7 mouse cellular contexts compared by ENCODE assay signal in genomic region chr11:99243820-99244374, GRCm38 (mm10). TPM values are rescaled to one million over a fixed set of nuclear protein-coding genes. Genes with fewer than 3 reads are reported as not detected.
A peak's percentile ranks its signal among the peaks of the same experiment; 100 is the strongest.
DNase-seq lines count a peak whose midpoint lies in the region; ATAC-seq and TF ChIP-seq lines count a peak whose summit lies in the region.

Krt222 (minus strand) TSS chr11:99244085.

- H3K4me3 ChIP-seq in cerebellum, adult 2 months (replicated peaks; ENCODE audit: insufficient read depth, low read depth, low read length) = peak within 1 kb of the TSS; percentile 97
- peak within 1 kb of the TSS; percentile 30 for H3K4me3 ChIP-seq in neural tube, embryonic 12.5 days

- no peak for ATAC-seq in neural tube, embryonic 12.5 days (ENCODE audit: low FRiP score, low read depth)

- peak; percentile 14 for DNase-seq in Muller cell, postnatal 12 days (ENCODE audit: inconsistent ontology term)
- peak; percentile 81 to 82 for DNase-seq in cerebellum, adult 2 months
- DNase-seq in frontal cortex, postnatal 25 days (ENCODE audit: low spot score in 2 of 2) = peak; percentile 10 to 16
- peak; percentile 58 for DNase-seq in induced T-regulatory cell, adult 2 months (ENCODE audit: low read depth)
- DNase-seq in left cerebral cortex, postnatal 14 days (ENCODE audit: low spot score in 2 of 2) = peak; percentile 38 to 54
- DNase-seq in urinary bladder, adult 18-20 months (ENCODE audit: low spot score in 2 of 2) = no peak

- TF ChIP-seq CTCF in cerebellum, adult 2 months (IDR thresholded peaks at IDR 0.05; ENCODE audit: borderline replicate concordance, insufficient read depth, low read depth, low read length) = no peak

- peak; percentile 64; the same call in 1 of the 2 replicates for TF ChIP-seq POLR2A in cerebellum, adult 2 months (IDR thresholded peaks at IDR 0.05; ENCODE audit: borderline replicate concordance, insufficient read depth, low read length)

- peaks cover 7% of the 10 kb centered on the region; the same call in 1 of the 2 replicates for H3K4me1 ChIP-seq in cerebellum, adult 2 months (ENCODE audit: control insufficient read depth, insufficient read depth, low read length)
- no peaks in the 10 kb centered on the region for H3K4me1 ChIP-seq in neural tube, embryonic 12.5 days

- no peaks in the 10 kb centered on the region for H3K9me3 ChIP-seq in neural tube, embryonic 12.5 days

- H3K27me3 ChIP-seq in cerebellum, adult 2 months (ENCODE audit: control insufficient read depth, insufficient read depth, low read length) = no peaks in the 10 kb centered on the region
- H3K27me3 ChIP-seq in neural tube, embryonic 12.5 days (replicated peaks) = no peaks in the 10 kb centered on the region

- H3K36me3 ChIP-seq in neural tube, embryonic 12.5 days = no peaks in the 10 kb centered on the region

- intact Hi-C loops in left cerebral cortex, postnatal 14 days (cut with DNase I) = no loop called here

- 2% methylated on average over 17 of the region's 17 CpGs for WGBS in cerebellum, adult 2 months
- WGBS in neural tube, embryonic 12.5 days = 6% methylated on average over 17 of the region's 17 CpGs

- H3K27ac ChIP-seq in cerebellum, adult 2 months (ENCODE audit: insufficient read depth, low read length) = peak within 1 kb of the TSS; percentile 95
- no peak within 1 kb of the TSS for H3K27ac ChIP-seq in neural tube, embryonic 12.5 days

- H3K4me2 ChIP-seq in neural tube, embryonic 12.5 days (replicated peaks) = peak within 1 kb of the TSS; percentile 58

- 0 out of 2 replicates have a peak within 1 kb of the TSS, but pooled peaks have one; percentile 38 for H3K9ac ChIP-seq in neural tube, embryonic 12.5 days

RNA-seq across cellular contexts. Expression of gene Krt222, which starts in this region (rescaled TPM):
- polyA plus RNA-seq in cerebellum, adult 2 months (2012; rRNA removed) = 37.8 and 39.9 TPM in 2 replicates
- total RNA-seq in left cerebral cortex, postnatal 14 days (2021) = 10 to 100 TPM; 27.7 to 30.0 TPM
- polyA plus RNA-seq in neural tube, embryonic 12.5 days (2016; fragmentation: Nextera tagmentation; extraction: Ambion mirVana) = 1.5 and 2.0 TPM in 2 replicates

Comparison
In these comparisons a context has a peak if more than half of its experiments do, and no peak if none do; other contexts are left out.
1. RNA of gene Krt222 (polyA plus RNA-seq): 37.8 to 39.9 TPM in cerebellum, adult 2 months; 1.5 to 2.0 TPM in neural tube, embryonic 12.5 days; every median in the first group is over 10 times any median in the second.
2. DNase-seq: peak in Muller cell, postnatal 12 days (single experiment), cerebellum, adult 2 months (2 of 2), frontal cortex, postnatal 25 days (2 of 2), induced T-regulatory cell, adult 2 months (single experiment) and left cerebral cortex, postnatal 14 days (2 of 2); none in urinary bladder, adult 18-20 months (0 of 2).